Mouse (Mus musculus) CH12.LX (cell line): Measurements from ENCODE around the gene Gm21830. TPM values are rescaled to one million over a fixed set of nuclear protein-coding genes. Genes with fewer than 3 reads are reported as not detected.

ENCODE experiments used
- DNase-seq: peaks from one replicate; pipeline ENCODE4 v3.0.0-alpha.2; 2013; ENCODE audit errors: extremely low read depth
- H3K27ac ChIP-seq: 2 replicates; pipeline ENCODE4 v1.5.1; 2012; ENCODE audit warnings: low read depth, mild to moderate bottlenecking, control low read depth, moderate library complexity; ENCODE audit not compliant: insufficient read depth
- H3K27me3 ChIP-seq: replicated peaks from 2 replicates; pipeline ENCODE3; 2012; ENCODE audit warnings: inconsistent platforms
- H3K36me3 ChIP-seq, 2 experiments: replicated peaks in 1 of 2; 2 replicates each; pipeline versions ENCODE3 to v1.6.1; 2012; ENCODE audit warnings: inconsistent platforms in 1 of 2, low read length in 1 of 2, mild to moderate bottlenecking in 1 of 2, mixed read lengths in 1 of 2, moderate library complexity in 1 of 2; ENCODE audit not compliant: control insufficient read depth in 1 of 2, insufficient read depth in 1 of 2
- H3K4me1 ChIP-seq, 2 experiments: 2 replicates each; pipeline ENCODE4 v1.6.1; 2012; ENCODE audit warnings: inconsistent platforms in 1 of 2, moderate library complexity in 1 of 2; ENCODE audit not compliant: insufficient read depth in 2 of 2, control insufficient read depth in 1 of 2
- H3K4me2 ChIP-seq: 2 replicates; pipeline ENCODE4 v1.6.1; 2012; ENCODE audit warnings: low read depth, mild to moderate bottlenecking, control low read depth; ENCODE audit not compliant: poor library complexity, insufficient read depth, severe bottlenecking
- H3K4me3 ChIP-seq, 3 experiments: fragments of 150-350 bp in 1 of 3; sonication (generic) in 1 of 3; replicated peaks in 1 of 3; 2 replicates each; pipeline versions ENCODE3 to v1.5.1; 2011 to 2012; ENCODE audit warnings: low read depth in 2 of 3, low read length in 2 of 3, mild to moderate bottlenecking in 2 of 3, moderate library complexity in 2 of 3, control low read depth in 1 of 3, improper control_type of control experiment in 1 of 3, inconsistent platforms in 1 of 3, mixed read lengths in 1 of 3; ENCODE audit not compliant: poor library complexity in 1 of 3
- H3K79me2 ChIP-seq: replicated peaks from 2 replicates; pipeline ENCODE4 v1.6.1; 2012; ENCODE audit warnings: mild to moderate bottlenecking, moderate library complexity; ENCODE audit not compliant: control insufficient read depth, poor library complexity, insufficient read depth, severe bottlenecking; ENCODE audit errors: extremely low read depth
- H3K9ac ChIP-seq: 2 replicates; pipeline ENCODE4 v1.6.1; 2012; ENCODE audit warnings: low read depth, mild to moderate bottlenecking, control low read depth, moderate library complexity; ENCODE audit not compliant: insufficient read depth
- H3K9me3 ChIP-seq: replicated peaks from 2 replicates; pipeline ENCODE3; 2012; ENCODE audit warnings: low read length, inconsistent platforms, mixed read lengths
- CTCF ChIP-seq, 2 experiments: IDR thresholded peaks in 1 of 2; conservative IDR thresholded peaks in 1 of 2; 2 replicates each; pipeline ENCODE4 v1.5.1; 2011 to 2012; ENCODE audit warnings: low read depth in 2 of 2, low read length in 2 of 2, improper control_type of control experiment in 1 of 2, inconsistent platforms in 1 of 2, mild to moderate bottlenecking in 1 of 2, moderate library complexity in 1 of 2
- ELF1 ChIP-seq: IDR thresholded peaks from 2 replicates; pipeline ENCODE4 v1.6.1; 2014; ENCODE audit warnings: low read depth, mild to moderate bottlenecking, inconsistent platforms, low read length, improper control_type of control experiment
- ETS1 ChIP-seq: conservative IDR thresholded peaks from 2 replicates; pipeline ENCODE4 v1.6.1; 2012; ENCODE audit warnings: low read depth, mild to moderate bottlenecking, inconsistent platforms, low read length, improper control_type of control experiment, moderate library complexity
- HCFC1 ChIP-seq: IDR thresholded peaks from 2 replicates; pipeline ENCODE4 v1.6.1; 2012; ENCODE audit warnings: low read depth, mild to moderate bottlenecking, inconsistent platforms, low read length, improper control_type of control experiment
- IRF4 ChIP-seq: IDR thresholded peaks from 2 replicates; pipeline ENCODE4 v1.6.1; 2014; ENCODE audit warnings: low read depth, mild to moderate bottlenecking, inconsistent platforms, low read length, improper control_type of control experiment
- JUND ChIP-seq: conservative IDR thresholded peaks from 2 replicates; pipeline ENCODE4 v1.6.1; 2011; ENCODE audit warnings: low read depth, low read length, improper control_type of control experiment
- KAT2A ChIP-seq: IDR thresholded peaks from 2 replicates; pipeline ENCODE4 v1.6.1; 2012; ENCODE audit warnings: low read length, improper control_type of control experiment, inconsistent platforms; ENCODE audit not compliant: insufficient replicate concordance
- MAX ChIP-seq: IDR thresholded peaks from 2 replicates; pipeline ENCODE4 v1.6.1; 2011; ENCODE audit warnings: low read length, improper control_type of control experiment
- MAZ ChIP-seq: IDR thresholded peaks from 2 replicates; pipeline ENCODE4 v1.6.1; 2012; ENCODE audit warnings: low read depth, mild to moderate bottlenecking, inconsistent platforms, low read length, improper control_type of control experiment, moderate library complexity
- MEF2A ChIP-seq: IDR thresholded peaks from 2 replicates; pipeline ENCODE4 v1.6.1; 2014; ENCODE audit warnings: low read depth, mild to moderate bottlenecking, inconsistent platforms, low read length, improper control_type of control experiment, borderline replicate concordance
- MXI1 ChIP-seq: IDR thresholded peaks from 2 replicates; pipeline ENCODE4 v1.6.1; 2011; ENCODE audit warnings: mild to moderate bottlenecking, low read depth, low read length, improper control_type of control experiment
- MYC ChIP-seq: IDR thresholded peaks from 2 replicates; pipeline ENCODE4 v1.6.1; 2011; ENCODE audit warnings: low read depth, mild to moderate bottlenecking, improper control_type of control experiment, low read length
- NELFE ChIP-seq: IDR thresholded peaks from 2 replicates; pipeline ENCODE4 v1.6.1; 2011; ENCODE audit warnings: low read depth, low read length, improper control_type of control experiment
- POLR2AphosphoS2 ChIP-seq: IDR thresholded peaks from 2 replicates; pipeline ENCODE4 v1.6.1; 2011; ENCODE audit warnings: low read depth, low read length, improper control_type of control experiment
- SIN3A ChIP-seq: IDR thresholded peaks from 2 replicates; pipeline ENCODE4 v1.6.1; 2012; ENCODE audit warnings: low read length, improper control_type of control experiment, inconsistent platforms
- SMC3 ChIP-seq: IDR thresholded peaks from 2 replicates; pipeline ENCODE4 v1.6.1; 2011; ENCODE audit warnings: low read depth, low read length, improper control_type of control experiment
- TBP ChIP-seq: conservative IDR thresholded peaks from 2 replicates; pipeline ENCODE4 v1.6.1; 2011; ENCODE audit warnings: low read depth, low read length, improper control_type of control experiment
- TCF12 ChIP-seq: IDR thresholded peaks from 2 replicates; pipeline ENCODE4 v1.6.1; 2014; ENCODE audit warnings: low read depth, mild to moderate bottlenecking, inconsistent platforms, low read length, improper control_type of control experiment
- UBTF ChIP-seq: IDR thresholded peaks from 2 replicates; pipeline ENCODE4 v1.6.1; 2012; ENCODE audit warnings: low read depth, mild to moderate bottlenecking, inconsistent platforms, low read length, improper control_type of control experiment, moderate library complexity
- USF1 ChIP-seq: IDR thresholded peaks from 2 replicates; pipeline ENCODE4 v1.6.1; 2014; ENCODE audit warnings: low read depth, mild to moderate bottlenecking, inconsistent platforms, low read length, improper control_type of control experiment
- ZMIZ1 ChIP-seq: IDR thresholded peaks from 2 replicates; pipeline ENCODE4 v1.6.1; 2012; ENCODE audit warnings: low read depth, mild to moderate bottlenecking, inconsistent platforms, low read length, improper control_type of control experiment
- ZNF384 ChIP-seq: IDR thresholded peaks from 2 replicates; pipeline ENCODE4 v1.6.1; 2012; ENCODE audit warnings: low read depth, low read length, improper control_type of control experiment, inconsistent platforms
- dilution Hi-C: fragments of 300-500 bp; cut with MboI; formaldehyde crosslinking; loops from 2 replicates; pipeline ENCODE4 v1.14.3; 2020; ENCODE audit warnings: low sequenced_read_pairs; ENCODE audit not compliant: extremely low pct_unique_long_range_greater_than_20kb, extremely low pct_ligation_motif_present
- in situ Hi-C: fragments of 300-500 bp; cut with MboI; formaldehyde crosslinking; loops from 3 replicates; pipeline ENCODE4 v1.14.3; 2019; ENCODE audit warnings: low sequenced_read_pairs, low pct_ligation_motif_present, low pct_unique_long_range_greater_than_20kb, mixed read lengths
- polyA plus RNA-seq: library from polyadenylated mRNA; unstranded; fragments of >175 nt; gene quantifications from 2 replicates; pipeline ENCODE4 v1.2.1, GENCODE M21; 2012; ENCODE audit warnings: low read depth; ENCODE audit not compliant: insufficient read length
- total RNA-seq, 2 experiments: library from RNA; depleted of rRNA; stranded (reverse); fragments of 300-350 nt in 1 of 2; fragments of >200 nt in 1 of 2; gene quantifications; 2 replicates each; pipeline ENCODE4 v1.2.3; 2012 to 2014

Gene Gm21830
- total and polyA plus RNA-seq, 3 experiments, result not detected

- in situ Hi-C loops, result no loop called here
- no peak overlapping the region for H3K4me3 ChIP-seq
- peaks cover 34% of the 10 kb centered on the region for H3K9me3 ChIP-seq
- no peaks in the 10 kb centered on the region for H3K79me2 ChIP-seq
- H3K36me3 ChIP-seq, result no peaks in the 10 kb centered on the region
- no peaks in the 10 kb centered on the region for H3K4me1 ChIP-seq
- DNase-seq, result no peak
- TF ChIP-seq MYC (no peak), ETS1 (no peak), SIN3A (no peak), ZNF384 (no peak), SMC3 (no peak)
- TF ChIP-seq, all 38 proteins: peak for 0
- Histone ChIP-seq H3K9ac (no peak overlapping the region), H3K27ac (no peak overlapping the region), H3K4me2 (no peak overlapping the region), H3K27me3 (no peaks in the 10 kb centered on the region)
- dilution Hi-C loops, result no loop called here
Observed at GRCm38 (mm10) chr2:67378504-67378903, 35.0 kb upstream of the Gm21830 start.

- H3K9ac ChIP-seq, result no peak overlapping the region
- H3K79me2 ChIP-seq, result no peaks in the 10 kb centered on the region
- no peak overlapping the region for H3K4me3 ChIP-seq
- no peak overlapping the region for H3K27ac ChIP-seq
- in situ Hi-C loops, result no loop called here
- peaks cover 36% of the 10 kb centered on the region for H3K9me3 ChIP-seq
- no peak for TF ChIP-seq ZMIZ1
- no peak for TF ChIP-seq TBP
- TF ChIP-seq CTCF (conservative IDR thresholded peaks at IDR 0.05 in 1 of 2, IDR thresholded peaks at IDR 0.05 in 1 of 2; ENCODE audit: low read depth in 2 of 2, low read length in 2 of 2), result no peak
- TF ChIP-seq POLR2AphosphoS2, result no peak
- no peak for TF ChIP-seq MYC
- no peak for TF ChIP-seq JUND
- TF ChIP-seq ETS1, result no peak
- no peak for TF ChIP-seq UBTF
- no peak for TF ChIP-seq KAT2A
- TF ChIP-seq MAZ, result no peak
- TF ChIP-seq NELFE, result no peak
- TF ChIP-seq ELF1, result no peak
- TF ChIP-seq ZNF384, result no peak
- TF ChIP-seq MEF2A, result no peak
- no peak for TF ChIP-seq TCF12
- TF ChIP-seq USF1, result no peak
- TF ChIP-seq MAX, result no peak
- no peak for TF ChIP-seq IRF4
- no peak for TF ChIP-seq MXI1
- TF ChIP-seq HCFC1, result no peak
- no peaks in the 10 kb centered on the region for H3K4me1 ChIP-seq
- H3K4me2 ChIP-seq, result no peak overlapping the region
- no peaks in the 10 kb centered on the region for H3K36me3 ChIP-seq
- H3K27me3 ChIP-seq, result no peaks in the 10 kb centered on the region
- dilution Hi-C loops, result no loop called here
- no peak for DNase-seq
Observed at GRCm38 (mm10) chr2:67420853-67421252, 7.3 kb downstream of the Gm21830 start.
